Mouse (Mus musculus): ENCODE data around the gene Try10. TPM values are rescaled to one million over a fixed set of nuclear protein-coding genes. Genes with fewer than 3 reads are reported as not detected.
"Not testable (repeated sequence)": the region's sequence is repeated elsewhere in the genome, so short reads cannot be mapped to it uniquely, and the experiment has no call there.

Try10 gene
- total RNA-seq (2015) (0.45 TPM in 1 of 2 replicates, not detected in the other), total RNA-seq (2017) (not detected in 2 replicates)

- ATAC-seq (ENCODE audit: poor library complexity, severe bottlenecking): no peak
Measured at GRCm38 (mm10) chr6:41353932-41354331, at the start of gene Try10. Try10 (plus strand) TSS chr6:41354105.

- not testable (repeated sequence) for ATAC-seq (ENCODE audit: poor library complexity, severe bottlenecking)
Measured at GRCm38 (mm10) chr6:41316741-41317140, 37.2 kb upstream of the Try10 start, which contains the start of gene Try5. Try5 (minus strand) TSS chr6:41316841.

GRCm38 (mm10) chr6:41373772-41374171, 19.9 kb downstream of the Try10 start:
- ATAC-seq (ENCODE audit: poor library complexity, severe bottlenecking): peak; percentile 97

GRCm38 (mm10) chr6:41377578-41377977, 23.7 kb downstream of the Try10 start, which contains the start of gene Prss3:
Prss3 (minus strand) TSS chr6:41377678.
- not testable (repeated sequence) for ATAC-seq (ENCODE audit: poor library complexity, severe bottlenecking)

GRCm38 (mm10) chr6:41386781-41387180, 32.9 kb downstream of the Try10 start:
- ATAC-seq (ENCODE audit: poor library complexity, severe bottlenecking): no peak

- not testable (repeated sequence) for ATAC-seq (ENCODE audit: poor library complexity, severe bottlenecking)
Measured at GRCm38 (mm10) chr6:41391640-41392039, 37.7 kb downstream of the Try10 start.

- not testable (repeated sequence) for ATAC-seq (ENCODE audit: poor library complexity, severe bottlenecking)
Measured at GRCm38 (mm10) chr6:41392056-41392455, 38.2 kb downstream of the Try10 start, which contains the start of gene Gm5771. Gm5771 (plus strand) TSS chr6:41392356.

Other genes with a start within 250 kb of the Try10 start
- not detected in 2 replicates for gene Try4, start 51.8 kb upstream of the Try10 start, total RNA-seq (2015)
- not detected in 2 replicates for gene Try4, start 51.8 kb upstream of the Try10 start, total RNA-seq (2017)
- gene Try5, start 37.3 kb upstream of the Try10 start, total RNA-seq (2015): not detected in 2 replicates
- gene Try5, start 37.3 kb upstream of the Try10 start, total RNA-seq (2017): not detected in 2 replicates
- not detected in 2 replicates for gene Prss3, start 23.6 kb downstream of the Try10 start, total RNA-seq (2015)
- not detected in 2 replicates for gene Prss3, start 23.6 kb downstream of the Try10 start, total RNA-seq (2017)
- not detected in 2 replicates for gene Gm5771, start 38.3 kb downstream of the Try10 start, total RNA-seq (2015)
- not detected in 2 replicates for gene Gm5771, start 38.3 kb downstream of the Try10 start, total RNA-seq (2017)
- gene Gm10334, start 92.0 kb downstream of the Try10 start, total RNA-seq (2015): not detected in 2 replicates
- not detected in 2 replicates for gene Gm10334, start 92.0 kb downstream of the Try10 start, total RNA-seq (2017)
- gene Prss1, start 104.8 kb downstream of the Try10 start, total RNA-seq (2015): not detected in 2 replicates
- gene Prss1, start 104.8 kb downstream of the Try10 start, total RNA-seq (2017): not detected in 2 replicates
- gene Prss2, start 167.7 kb downstream of the Try10 start, total RNA-seq (2015): 0.41 TPM in 1 of 2 replicates, not detected in the other
- not detected in 2 replicates for gene Prss2, start 167.7 kb downstream of the Try10 start, total RNA-seq (2017)